Mouse (Mus musculus) stomach, embryonic 14.5 days (tissue): ENCODE data around the gene Pradc1. TPM values are rescaled to one million over a fixed set of nuclear protein-coding genes. Genes with fewer than 3 reads are reported as not detected.

Experiments
- ATAC-seq: fragments of 200-750 bp; cut with Nextera tagmentation; 2 replicates; pipeline ENCODE4 v1.8.0; 2017; ENCODE audit warnings: low read depth, moderate TSS enrichment; ENCODE audit not compliant: insufficient number of reproducible peaks, insufficient read depth, low FRiP score
- H3K27ac ChIP-seq: fragments of 300-500 bp; sonication (generic); 2 replicates; pipeline ENCODE4 v1.5.1; 2014; ENCODE audit warnings: mild to moderate bottlenecking, low read length, moderate library complexity, mixed read lengths
- H3K27me3 ChIP-seq: fragments of 300-500 bp; sonication (generic); 2 replicates; pipeline ENCODE4 v1.6.1; 2014; ENCODE audit warnings: low read length, control low read depth, mixed read lengths; ENCODE audit not compliant: control insufficient read depth, insufficient read depth
- H3K36me3 ChIP-seq: fragments of 300-500 bp; sonication (generic); 2 replicates; pipeline ENCODE4 v1.6.1; 2014; ENCODE audit warnings: mild to moderate bottlenecking, control low read depth, low read length, moderate library complexity, mixed read lengths; ENCODE audit not compliant: control insufficient read depth, insufficient read depth
- H3K4me1 ChIP-seq: fragments of 300-500 bp; sonication (generic); 2 replicates; pipeline ENCODE4 v1.6.1; 2014; ENCODE audit warnings: low read length, control low read depth, mixed read lengths; ENCODE audit not compliant: control insufficient read depth, insufficient read depth
- H3K4me2 ChIP-seq: fragments of 300-500 bp; sonication (generic); replicated peaks from 2 replicates; pipeline ENCODE4 v1.6.1; 2014; ENCODE audit warnings: low read depth, low read length, control low read depth
- H3K4me3 ChIP-seq: fragments of 300-500 bp; sonication (generic); 2 replicates; pipeline ENCODE4 v1.5.1; 2014; ENCODE audit warnings: low read depth, low read length, control low read depth
- H3K9ac ChIP-seq: fragments of 300-500 bp; sonication (generic); replicated peaks from 2 replicates; pipeline ENCODE4 v1.6.1; 2014; ENCODE audit warnings: low read depth, mild to moderate bottlenecking, control low read depth, low read length, moderate library complexity, mixed read lengths
- H3K9me3 ChIP-seq: fragments of 300-500 bp; sonication (generic); 2 replicates; pipeline ENCODE4 v1.6.1; 2016; ENCODE audit warnings: low read depth, low read length, control low read depth; ENCODE audit not compliant: control insufficient read depth
- WGBS: fragments of 180-500 bp; shearing (Covaris S2); extraction: QIAGEN DNeasy Blood & Tissue Kit; methylation state at CpG from one replicate; pipeline ENCODE4 v1.1.7; 2014; 5-methylcytosine and 5-hydroxymethylcytosine counted together
- polyA plus RNA-seq: library from polyadenylated mRNA; unstranded; fragments of >200 nt; fragmentation: Nextera tagmentation; extraction: Ambion mirVana; gene quantifications from 2 replicates; pipeline ENCODE4 v1.2.1, GENCODE M21; 2014

Gene Pradc1
- 23.9 and 25.2 TPM in 2 replicates for polyA plus RNA-seq

DNA sequence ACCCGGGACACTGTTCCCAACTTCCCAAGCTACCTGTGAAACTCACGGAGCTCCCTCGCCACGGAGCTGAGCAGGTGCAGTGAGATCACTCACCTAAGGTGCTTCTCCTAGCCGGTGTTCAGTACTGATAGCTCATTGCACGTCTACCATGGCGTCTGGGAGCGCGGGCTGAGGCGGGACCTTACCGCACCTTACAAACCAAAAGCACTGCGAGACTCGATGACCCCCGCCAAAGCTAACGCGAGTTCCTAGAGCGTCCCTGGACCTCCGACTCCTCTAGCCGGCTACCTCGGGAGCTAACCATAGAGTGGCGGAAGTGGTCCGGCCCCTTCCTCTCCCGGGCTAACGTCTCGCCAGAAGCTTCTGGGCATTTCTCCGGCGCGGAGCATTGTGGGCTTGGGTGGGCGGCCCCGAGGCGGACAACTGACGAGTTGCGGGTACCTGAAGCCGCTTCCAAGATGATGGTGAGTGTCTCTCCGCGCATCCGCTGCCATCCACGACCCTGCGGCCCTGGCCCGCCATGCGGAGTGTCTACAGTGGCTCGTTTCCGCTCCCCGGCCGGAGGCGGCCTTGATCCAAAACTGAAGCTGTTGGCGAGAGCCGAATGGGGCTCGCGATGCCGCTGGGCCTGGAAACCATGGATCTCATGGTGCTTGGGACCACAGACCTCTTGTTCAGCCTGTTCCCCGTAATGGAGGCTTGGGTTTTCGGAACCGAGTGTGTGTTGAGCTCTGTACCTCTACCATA lies at the start of gene Pradc1:
Pradc1 (minus strand) TSS at position 307 of the 747 bp plus-strand sequence.
- Histone ChIP-seq H3K4me2 (peak within 1 kb of the TSS; percentile 87), H3K4me1 (peaks cover 10% of the 10 kb centered on the region; the same call in 1 of the 2 replicates), H3K4me3 (peak within 1 kb of the TSS; percentile 84), H3K27ac (peak within 1 kb of the TSS; percentile 93), H3K36me3 (0 out of 2 replicates have a peak, but pooled peaks cover 3% of the 10 kb centered on the region), H3K27me3 (no peaks in the 10 kb centered on the region), H3K9ac (peak within 1 kb of the TSS; percentile 87), H3K9me3 (no peaks in the 10 kb centered on the region)
- WGBS = under 1% methylated on average over 54 of the region's 54 CpGs
- ATAC-seq = peak; percentile 90

DNA sequence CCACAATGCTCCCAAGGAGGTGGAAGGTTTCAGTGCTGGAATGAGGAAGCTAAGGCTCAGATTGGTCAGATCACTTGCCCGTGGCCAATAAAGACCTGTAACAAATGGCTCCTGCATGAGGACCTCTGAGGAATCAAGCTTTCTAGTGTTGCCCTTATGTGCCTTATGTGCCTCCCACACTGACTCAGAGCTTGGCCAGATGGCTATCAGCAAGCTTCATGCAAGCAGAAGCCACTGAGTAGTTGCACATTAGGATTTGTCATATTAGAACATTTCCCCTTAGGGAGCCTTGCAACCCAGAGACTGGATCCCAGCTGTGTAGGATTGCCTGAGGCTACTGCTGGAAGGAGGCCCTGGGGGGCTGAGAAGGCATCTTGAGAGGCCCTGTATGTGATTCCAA lies 48.6 kb upstream of the Pradc1 start:
- H3K36me3 ChIP-seq = no peaks in the 10 kb centered on the region
- no peak overlapping the region for H3K9ac ChIP-seq
- ATAC-seq = no peak
- no peaks in the 10 kb centered on the region; the same call in 1 of the 2 replicates for H3K4me1 ChIP-seq
- no peaks in the 10 kb centered on the region for H3K9me3 ChIP-seq
- no peaks in the 10 kb centered on the region; the same call in 1 of the 2 replicates for H3K27me3 ChIP-seq
- H3K4me3 ChIP-seq = no peak overlapping the region
- no peak overlapping the region for H3K27ac ChIP-seq
- no peak overlapping the region for H3K4me2 ChIP-seq
- WGBS = 73% methylated on average over 1 of the region's 1 CpGs

DNA sequence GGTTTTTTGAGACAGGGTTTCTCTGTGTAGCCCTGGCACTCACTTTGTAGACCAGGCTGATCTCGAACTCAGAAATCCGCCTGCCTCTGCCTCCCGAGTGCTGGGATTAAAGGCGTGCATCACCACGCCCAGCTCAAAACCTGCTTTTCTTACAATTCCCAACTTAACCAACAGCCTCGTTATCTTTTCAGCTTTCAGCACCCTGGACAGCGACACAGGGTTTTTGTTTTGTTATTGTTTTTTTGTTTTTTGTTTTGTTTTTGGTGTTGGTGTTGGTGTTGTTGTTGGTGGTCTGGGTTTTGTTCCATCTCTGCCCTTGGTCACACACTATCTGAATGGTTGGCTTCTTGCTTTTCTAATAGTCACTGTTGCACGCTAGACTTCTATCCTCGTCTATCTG lies 46.4 kb upstream of the Pradc1 start:
- H3K4me1 ChIP-seq = no peaks in the 10 kb centered on the region; the same call in 1 of the 2 replicates
- 59% methylated on average over 9 of the region's 9 CpGs for WGBS
- no peaks in the 10 kb centered on the region for H3K36me3 ChIP-seq
- H3K9ac ChIP-seq = no peak overlapping the region
- H3K9me3 ChIP-seq = no peaks in the 10 kb centered on the region
- no peak overlapping the region for H3K4me2 ChIP-seq
- no peak for ATAC-seq
- H3K4me3 ChIP-seq = no peak overlapping the region
- H3K27me3 ChIP-seq = no peaks in the 10 kb centered on the region
- H3K27ac ChIP-seq = no peak overlapping the region

DNA sequence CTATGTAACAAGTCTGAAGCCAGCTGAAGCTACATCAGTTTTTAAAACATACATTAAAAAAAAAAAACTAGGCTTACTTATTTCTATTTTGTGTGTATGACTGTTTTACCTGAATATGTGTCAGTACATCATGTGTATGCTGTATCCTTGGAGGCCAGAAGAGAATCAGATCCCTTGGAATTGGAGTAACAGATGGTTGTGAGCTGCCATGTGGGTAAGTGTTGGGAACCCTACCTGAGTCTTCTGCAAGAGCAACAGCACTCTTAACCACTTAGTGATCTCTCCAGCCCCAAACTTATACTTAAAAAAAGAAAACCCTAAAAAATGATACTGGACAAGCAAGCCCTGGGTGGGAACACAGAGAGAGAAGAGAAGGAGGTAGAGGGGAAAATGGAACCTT lies 45.2 kb upstream of the Pradc1 start:
- no peak overlapping the region for H3K27ac ChIP-seq
- H3K9me3 ChIP-seq = no peaks in the 10 kb centered on the region
- H3K27me3 ChIP-seq = no peaks in the 10 kb centered on the region
- no peaks in the 10 kb centered on the region for H3K36me3 ChIP-seq
- no peak overlapping the region for H3K4me3 ChIP-seq
- H3K9ac ChIP-seq = no peak overlapping the region
- no peak overlapping the region for H3K4me2 ChIP-seq
- no peak for ATAC-seq
- no peaks in the 10 kb centered on the region for H3K4me1 ChIP-seq

DNA sequence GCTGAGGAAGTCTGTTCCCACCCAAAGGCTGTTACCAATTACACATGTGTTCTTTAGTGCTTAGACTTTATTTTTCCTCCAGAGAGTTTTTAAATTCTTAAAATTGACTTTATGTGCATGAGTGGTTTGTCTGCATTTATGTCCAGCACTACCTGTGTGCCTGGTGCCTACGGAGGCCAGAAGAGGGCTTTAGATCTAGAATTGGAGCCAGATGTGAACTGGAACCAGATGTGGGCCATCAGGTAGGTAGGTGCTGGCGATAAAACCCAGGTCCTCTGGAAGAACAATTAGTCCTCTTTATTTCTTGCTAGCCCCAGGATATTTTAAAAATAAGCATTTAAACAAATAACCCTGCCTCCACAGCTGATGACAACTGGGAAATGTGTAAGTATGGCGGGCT lies 39.8 kb upstream of the Pradc1 start:
- Histone ChIP-seq H3K4me2 (no peak overlapping the region), H3K4me1 (no peaks in the 10 kb centered on the region), H3K27ac (no peak overlapping the region), H3K9me3 (no peaks in the 10 kb centered on the region), H3K9ac (no peak overlapping the region), H3K4me3 (no peak overlapping the region), H3K27me3 (0 out of 2 replicates have a peak, but pooled peaks cover under 1% of the 10 kb centered on the region), H3K36me3 (no peaks in the 10 kb centered on the region)
- no peak for ATAC-seq
- 82% methylated on average over 3 of the region's 3 CpGs for WGBS

DNA sequence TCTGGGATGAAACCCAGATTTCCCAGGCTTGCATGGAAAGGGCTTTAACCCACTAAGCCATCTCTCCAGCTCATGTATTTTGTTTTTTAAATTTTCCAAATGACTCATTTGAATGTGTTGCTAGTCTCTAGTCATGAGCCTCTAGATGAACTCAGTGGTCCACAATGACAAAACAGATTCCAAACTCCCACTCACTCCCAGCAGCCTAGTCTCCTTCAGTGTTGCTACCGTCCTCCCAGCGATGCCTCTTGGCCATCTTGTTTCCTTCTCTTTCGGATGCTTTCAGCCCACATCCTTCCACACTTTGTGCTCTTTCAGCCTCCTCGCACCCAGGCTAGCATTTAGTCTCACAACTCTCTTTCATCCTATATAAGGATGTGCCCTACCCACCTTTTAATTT lies 38.5 kb upstream of the Pradc1 start:
- ATAC-seq = no peak
- Histone ChIP-seq H3K4me2 (no peak overlapping the region), H3K9ac (no peak overlapping the region), H3K4me3 (no peak overlapping the region), H3K36me3 (no peaks in the 10 kb centered on the region), H3K27me3 (0 out of 2 replicates have a peak, but pooled peaks cover 13% of the 10 kb centered on the region), H3K9me3 (no peaks in the 10 kb centered on the region), H3K27ac (no peak overlapping the region), H3K4me1 (no peaks in the 10 kb centered on the region)
- WGBS = 87% methylated on average over 4 of the region's 4 CpGs

DNA sequence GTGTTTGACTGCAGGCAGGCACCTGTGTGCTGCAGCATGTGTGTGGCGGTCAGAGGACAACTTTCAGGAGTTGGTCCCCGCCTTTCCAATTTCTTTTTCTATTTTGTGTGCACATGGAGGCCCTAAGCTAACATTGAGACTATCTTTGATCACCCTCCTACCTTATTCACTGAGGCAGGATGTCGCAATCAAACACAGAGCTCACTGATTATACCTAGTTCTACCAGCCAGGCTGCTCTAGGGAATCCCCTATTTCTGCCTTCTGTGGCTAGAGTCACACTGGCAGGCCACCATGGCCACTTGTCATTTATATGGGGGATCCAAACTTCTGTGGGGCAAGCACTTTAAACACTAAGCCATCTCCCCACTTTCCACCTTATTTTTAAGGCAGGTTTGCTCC lies 37.9 kb upstream of the Pradc1 start:
- no peak overlapping the region for H3K9ac ChIP-seq
- H3K27ac ChIP-seq = no peak overlapping the region
- H3K4me2 ChIP-seq = 0 out of 2 replicates have a peak overlapping the region, but pooled peaks have one; percentile 15
- H3K27me3 ChIP-seq = peaks cover 16% of the 10 kb centered on the region; the same call in 1 of the 2 replicates
- H3K4me1 ChIP-seq = no peaks in the 10 kb centered on the region
- H3K36me3 ChIP-seq = no peaks in the 10 kb centered on the region
- peak; percentile 82 for ATAC-seq
- no peak overlapping the region for H3K4me3 ChIP-seq
- no peaks in the 10 kb centered on the region for H3K9me3 ChIP-seq
- 73% methylated on average over 3 of the region's 3 CpGs for WGBS

DNA sequence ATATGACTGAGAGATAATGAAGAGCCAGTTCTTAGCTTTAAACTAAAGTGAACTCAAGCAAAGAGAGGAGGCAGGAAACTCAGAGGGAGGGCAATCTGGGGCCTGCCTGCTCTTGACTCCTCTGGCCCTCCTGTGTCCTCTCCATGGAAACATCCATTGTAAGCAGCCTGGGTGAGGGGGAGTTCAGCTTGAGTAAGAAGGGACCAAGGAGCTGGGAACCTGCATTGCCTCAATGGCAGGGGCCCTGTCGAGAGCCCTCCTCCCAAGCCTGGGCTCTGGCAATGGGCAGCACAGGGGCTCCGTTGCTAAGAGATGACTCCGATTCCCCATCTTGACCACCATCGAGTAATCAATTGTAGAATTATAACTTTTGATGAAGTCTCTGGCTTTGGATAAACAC lies 36.7 kb upstream of the Pradc1 start:
- ATAC-seq = no peak

More for the DNA sequence above, 36.7 kb upstream of the Pradc1 start:
- no peak overlapping the region for H3K27ac ChIP-seq
- H3K27me3 ChIP-seq = peaks cover 28% of the 10 kb centered on the region
- H3K36me3 ChIP-seq = no peaks in the 10 kb centered on the region
- no peaks in the 10 kb centered on the region for H3K4me1 ChIP-seq
- H3K4me2 ChIP-seq = no peak overlapping the region
- no peaks in the 10 kb centered on the region for H3K9me3 ChIP-seq
- no peak overlapping the region for H3K4me3 ChIP-seq
- no peak overlapping the region for H3K9ac ChIP-seq
- 84% methylated on average over 4 of the region's 4 CpGs for WGBS
